Mouse (Mus musculus) forebrain, embryonic 10.5 days (tissue): ENCODE data around the gene Rasa2. TPM values are rescaled to one million over a fixed set of nuclear protein-coding genes. Genes with fewer than 3 reads are reported as not detected.
A peak's percentile ranks its signal among the peaks of the same experiment; 100 is the strongest.
"Not testable (repeated sequence)": the region's sequence is repeated elsewhere in the genome, so short reads cannot be mapped to it uniquely, and the experiment has no call there.

Experiments used
- DNase-seq: peaks from one replicate; pipeline ENCODE4 v3.0.0-alpha.2; 2017; ENCODE audit warnings: low spot score; ENCODE audit errors: extremely low spot score
- H3K27ac ChIP-seq: fragments of 300-500 bp; sonication (generic); 2 replicates; pipeline ENCODE4 v1.5.1; 2016; ENCODE audit warnings: mild to moderate bottlenecking
- H3K27me3 ChIP-seq: fragments of 300-500 bp; sonication (generic); 2 replicates; pipeline ENCODE4 v1.6.1; 2016; ENCODE audit warnings: mild to moderate bottlenecking; ENCODE audit not compliant: poor library complexity, severe bottlenecking
- H3K36me3 ChIP-seq: fragments of 300-500 bp; sonication (generic); replicated peaks from 2 replicates; pipeline ENCODE4 v1.6.1; 2016; ENCODE audit warnings: mild to moderate bottlenecking, moderate library complexity
- H3K4me1 ChIP-seq: fragments of 300-500 bp; sonication (generic); 2 replicates; pipeline ENCODE4 v1.6.1; 2016
- H3K4me3 ChIP-seq: fragments of 300-500 bp; sonication (generic); 2 replicates; pipeline ENCODE4 v1.5.1; 2016; ENCODE audit warnings: mild to moderate bottlenecking, moderate library complexity
- H3K9me3 ChIP-seq: fragments of 300-500 bp; sonication (generic); 2 replicates; pipeline ENCODE4 v1.6.1; 2016; ENCODE audit warnings: mild to moderate bottlenecking, moderate library complexity
- WGBS: fragments of 180-500 bp; shearing (Covaris S2); methylation state at CpG from one replicate; pipeline ENCODE4 v1.1.7; 2016; 5-methylcytosine and 5-hydroxymethylcytosine counted together
- polyA plus RNA-seq: library from polyadenylated mRNA; unstranded; fragments of >200 nt; fragmentation: Nextera tagmentation; extraction: Ambion mirVana; gene quantifications from 2 replicates; pipeline ENCODE4 v1.2.1, GENCODE M21; 2016

Rasa2 gene
- polyA plus RNA-seq, 1 experiment from 2014 or later, result 13.3 TPM

DNA sequence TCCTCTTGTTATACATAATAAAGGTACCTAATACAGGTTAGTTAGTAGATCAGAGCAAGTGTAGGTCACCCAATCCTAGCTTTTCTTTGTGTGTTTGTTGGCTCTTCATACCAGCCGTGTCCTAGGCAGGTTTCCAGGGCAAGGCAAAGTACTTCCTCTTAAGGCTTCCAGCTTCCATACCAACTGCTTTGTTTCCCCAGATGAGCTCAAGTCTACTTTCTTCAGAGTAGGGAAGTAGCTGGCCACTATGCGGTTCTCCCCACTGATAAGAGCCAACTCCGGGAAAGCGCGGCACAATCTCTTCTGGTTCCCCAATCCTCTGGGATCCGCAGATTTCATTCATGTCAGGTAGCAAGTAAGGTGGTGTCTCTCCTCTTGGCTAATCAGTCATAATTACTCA is 72.3 kb downstream of the Rasa2 start:
- DNase-seq, result no peak
- H3K36me3 ChIP-seq, result peaks cover 32% of the 10 kb centered on the region
- no peak overlapping the region for H3K27ac ChIP-seq
- H3K9me3 ChIP-seq, result no peaks in the 10 kb centered on the region
- H3K27me3 ChIP-seq, result no peaks in the 10 kb centered on the region
- H3K4me1 ChIP-seq, result no peaks in the 10 kb centered on the region
- H3K4me3 ChIP-seq, result no peak overlapping the region
- WGBS, result 93% methylated on average over 6 of the region's 6 CpGs

GRCm38 (mm10) chr9:96558594-96558993 is 72.8 kb downstream of the Rasa2 start:
- no peak overlapping the region for H3K4me3 ChIP-seq
- no peak overlapping the region for H3K27ac ChIP-seq
- DNase-seq, result no peak
- H3K36me3 ChIP-seq, result peaks cover 26% of the 10 kb centered on the region
- H3K9me3 ChIP-seq, result no peaks in the 10 kb centered on the region
- H3K4me1 ChIP-seq, result no peaks in the 10 kb centered on the region
- WGBS, result 86% methylated on average over 1 of the region's 1 CpGs
- no peaks in the 10 kb centered on the region for H3K27me3 ChIP-seq

DNA sequence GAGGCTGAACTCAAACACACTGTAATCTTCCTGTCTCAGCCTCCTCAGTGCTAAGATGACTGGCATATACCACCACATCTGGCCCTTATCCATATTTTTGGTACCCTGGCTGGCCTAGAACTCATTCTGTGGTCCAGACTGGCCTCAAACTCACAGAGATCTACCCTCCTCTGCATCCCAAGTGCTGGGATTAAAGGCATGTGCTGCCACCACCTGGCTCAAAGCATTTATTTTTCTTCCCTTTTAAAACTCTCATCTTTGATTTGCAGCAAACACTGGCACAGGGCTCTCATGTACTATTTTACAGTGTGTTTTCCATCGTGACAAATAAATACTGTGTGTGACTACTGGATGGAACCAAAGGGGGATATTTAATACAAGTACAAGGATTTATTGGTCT is 77.3 kb downstream of the Rasa2 start:
- H3K27me3 ChIP-seq, result no peaks in the 10 kb centered on the region
- no peak for DNase-seq
- peaks cover 24% of the 10 kb centered on the region for H3K36me3 ChIP-seq
- no peaks in the 10 kb centered on the region for H3K9me3 ChIP-seq
- H3K4me1 ChIP-seq, result no peaks in the 10 kb centered on the region
- no peak overlapping the region for H3K4me3 ChIP-seq
- no peak overlapping the region for H3K27ac ChIP-seq
- 87% methylated on average over 1 of the region's 1 CpGs for WGBS

- Histone ChIP-seq H3K27me3 (no peaks in the 10 kb centered on the region), H3K4me1 (peaks cover 5% of the 10 kb centered on the region), H3K27ac (no peak overlapping the region), H3K4me3 (no peak overlapping the region), H3K36me3 (peaks cover 32% of the 10 kb centered on the region), H3K9me3 (no peaks in the 10 kb centered on the region)
- 94% methylated on average over 13 of the region's 13 CpGs for WGBS
- no peak for DNase-seq
These were observed 86.0 kb downstream of the Rasa2 start for GRCm38 (mm10) chr9:96545410-96545809.

DNA sequence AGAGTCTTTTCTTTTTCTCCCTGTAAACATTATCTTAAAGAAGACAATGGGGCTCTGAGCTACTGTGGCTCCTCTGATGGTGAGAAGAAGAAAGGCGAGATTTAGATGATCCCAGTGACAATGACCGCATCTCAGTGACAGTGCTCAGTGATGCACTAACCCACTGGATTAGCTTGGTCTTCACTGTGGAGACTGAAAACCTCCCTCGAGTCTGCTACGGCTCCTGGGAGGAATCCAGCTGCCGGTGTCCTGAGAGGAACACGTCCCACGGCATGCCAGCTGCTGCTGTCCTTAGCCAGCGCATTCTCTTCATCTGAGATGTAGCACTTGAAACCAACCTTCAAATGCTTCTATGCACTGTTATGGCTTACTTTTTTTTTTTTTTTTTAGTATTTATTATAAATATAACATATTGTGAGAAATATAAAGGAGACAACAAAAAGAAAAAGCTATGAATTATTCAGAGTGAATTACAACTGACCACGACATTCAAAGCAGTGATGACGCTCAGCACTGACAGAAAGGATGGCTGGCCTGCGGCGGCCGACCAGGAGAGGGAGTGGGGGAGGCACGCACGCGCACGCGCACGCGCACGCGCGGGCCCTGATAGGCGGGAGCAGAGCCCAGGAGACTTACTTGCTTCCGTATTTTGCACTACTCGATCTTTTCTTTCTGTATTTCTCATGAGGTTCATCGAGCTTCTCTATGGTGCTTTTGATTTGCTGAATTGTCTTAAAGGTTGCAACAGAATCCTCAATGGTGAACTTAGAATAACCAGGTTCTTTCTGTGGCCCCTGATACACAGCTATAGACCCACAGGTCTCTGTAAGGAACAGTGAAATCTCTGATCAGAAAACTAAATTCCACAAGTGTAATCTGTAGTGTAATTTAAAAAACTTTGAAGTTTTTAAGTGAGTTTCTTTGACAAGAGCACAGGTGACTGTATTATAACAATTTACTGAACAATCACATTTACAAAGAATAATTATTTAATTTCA is 87.5 kb downstream of the Rasa2 start:
- 37% methylated on average over 27 of the region's 27 CpGs for WGBS
- peak overlapping the region; percentile 32; the same call in 1 of the 2 replicates for H3K4me3 ChIP-seq
- no peaks in the 10 kb centered on the region for H3K27me3 ChIP-seq
- peak; percentile 62 for DNase-seq
- peaks cover 5% of the 10 kb centered on the region for H3K4me1 ChIP-seq
- H3K27ac ChIP-seq, result peak overlapping the region; percentile 53; the same call in 1 of the 2 replicates
- peaks cover 32% of the 10 kb centered on the region for H3K36me3 ChIP-seq
- H3K9me3 ChIP-seq, result no peaks in the 10 kb centered on the region

GRCm38 (mm10) chr9:96538916-96539315 is 92.5 kb downstream of the Rasa2 start:
- no peak for DNase-seq
- WGBS, result 67% methylated on average over 10 of the region's 10 CpGs
- H3K9me3 ChIP-seq, result no peaks in the 10 kb centered on the region
- no peaks in the 10 kb centered on the region for H3K27me3 ChIP-seq
- H3K27ac ChIP-seq, result no peak overlapping the region
- H3K4me3 ChIP-seq, result no peak overlapping the region
- H3K4me1 ChIP-seq, result peaks cover 14% of the 10 kb centered on the region
- peaks cover 16% of the 10 kb centered on the region for H3K36me3 ChIP-seq

DNA sequence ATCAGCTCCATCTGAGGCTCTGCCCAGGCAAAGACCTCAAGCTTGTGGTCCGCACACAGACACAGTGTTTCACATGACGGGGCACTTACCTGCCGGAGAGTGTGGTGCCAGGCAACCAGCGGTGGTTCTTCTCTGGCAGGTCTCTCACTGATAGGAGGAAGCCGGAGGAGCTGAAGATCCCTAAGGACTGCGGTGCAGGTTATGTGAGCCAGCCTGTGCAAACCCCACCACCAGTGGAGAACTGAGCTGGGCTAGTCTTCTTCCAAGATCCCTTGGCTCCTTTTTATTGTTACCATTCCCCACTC is 93.8 kb downstream of the Rasa2 start:
- no peaks in the 10 kb centered on the region for H3K27me3 ChIP-seq
- H3K4me3 ChIP-seq, result no peak overlapping the region
- H3K4me1 ChIP-seq, result peaks cover 13% of the 10 kb centered on the region
- H3K9me3 ChIP-seq, result no peaks in the 10 kb centered on the region
- no peak for DNase-seq
- H3K36me3 ChIP-seq, result peaks cover 8% of the 10 kb centered on the region
- H3K27ac ChIP-seq, result no peak overlapping the region
- WGBS, result 90% methylated on average over 6 of the region's 6 CpGs

- H3K9me3 ChIP-seq, result no peaks in the 10 kb centered on the region
- H3K27ac ChIP-seq, result peak overlapping the region; percentile 82
These were observed 94.4 kb downstream of the Rasa2 start for GRCm38 (mm10) chr9:96536895-96537614.

DNA sequence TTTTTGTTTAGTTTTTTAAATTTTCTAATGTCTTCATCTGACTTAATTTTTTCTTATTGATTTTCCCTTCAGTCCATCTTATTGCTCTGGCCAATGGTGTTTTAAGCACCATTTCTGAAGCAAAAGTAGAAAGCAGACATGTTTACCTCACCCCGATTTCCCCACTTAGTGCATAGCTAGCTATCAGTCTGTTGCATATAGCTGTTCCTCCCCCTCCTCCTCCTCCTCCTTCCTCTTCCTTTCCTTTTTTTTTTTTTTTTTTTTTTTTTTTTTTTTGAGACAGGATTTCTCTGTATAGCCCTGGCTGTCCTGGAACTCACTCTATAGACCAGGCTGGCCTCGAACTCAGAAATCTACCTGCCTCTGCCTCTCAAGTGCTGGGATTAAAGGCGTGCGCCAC is 95.3 kb downstream of the Rasa2 start:
- not testable (repeated sequence) for H3K27me3 ChIP-seq, H3K9me3 ChIP-seq, DNase-seq, H3K4me3 ChIP-seq, H3K36me3 ChIP-seq, H3K27ac ChIP-seq
- H3K4me1 ChIP-seq, result peaks cover 13% of the 10 kb centered on the region
- 93% methylated on average over 4 of the region's 4 CpGs for WGBS

More at GRCm38 (mm10) chr9:96536895-96537614, 94.4 kb downstream of the Rasa2 start:
- H3K27me3 ChIP-seq, result no peaks in the 10 kb centered on the region
- WGBS, result 32% methylated on average over 37 of the region's 37 CpGs
- H3K4me1 ChIP-seq, result peaks cover 13% of the 10 kb centered on the region
- peaks cover 6% of the 10 kb centered on the region for H3K36me3 ChIP-seq
- peak overlapping the region; percentile 44 for H3K4me3 ChIP-seq
- peak; percentile 36 for DNase-seq

DNA sequence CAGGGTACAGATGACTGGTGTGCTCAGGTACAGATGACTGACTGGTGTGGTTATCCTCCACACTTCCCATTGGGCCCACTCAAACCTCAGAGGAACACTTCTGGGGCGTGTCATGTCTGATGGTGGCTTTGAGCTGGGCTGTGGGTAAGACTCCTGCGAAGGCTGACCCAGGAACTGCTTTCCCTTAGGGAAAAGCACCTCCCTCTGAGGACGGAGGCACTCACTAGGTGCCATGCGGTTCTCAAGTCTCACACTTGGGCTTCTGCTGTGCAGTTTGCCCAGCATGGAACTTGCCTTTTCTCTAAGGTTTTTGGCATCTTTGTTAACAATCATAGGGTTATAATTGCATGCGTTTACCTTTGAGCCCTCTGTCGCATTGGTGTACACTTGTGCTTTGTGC is 96.0 kb downstream of the Rasa2 start:
- no peaks in the 10 kb centered on the region for H3K36me3 ChIP-seq
- no peaks in the 10 kb centered on the region for H3K9me3 ChIP-seq

GRCm38 (mm10) chr9:96534256-96534655 is 97.2 kb downstream of the Rasa2 start:
- no peaks in the 10 kb centered on the region for H3K27me3 ChIP-seq

More for the DNA sequence above, 96.0 kb downstream of the Rasa2 start:
- Histone ChIP-seq H3K27ac (no peak overlapping the region), H3K27me3 (no peaks in the 10 kb centered on the region), H3K4me1 (peaks cover 13% of the 10 kb centered on the region), H3K4me3 (no peak overlapping the region)
- WGBS, result 91% methylated on average over 6 of the region's 6 CpGs
- peak; percentile 4 for DNase-seq

DNA sequence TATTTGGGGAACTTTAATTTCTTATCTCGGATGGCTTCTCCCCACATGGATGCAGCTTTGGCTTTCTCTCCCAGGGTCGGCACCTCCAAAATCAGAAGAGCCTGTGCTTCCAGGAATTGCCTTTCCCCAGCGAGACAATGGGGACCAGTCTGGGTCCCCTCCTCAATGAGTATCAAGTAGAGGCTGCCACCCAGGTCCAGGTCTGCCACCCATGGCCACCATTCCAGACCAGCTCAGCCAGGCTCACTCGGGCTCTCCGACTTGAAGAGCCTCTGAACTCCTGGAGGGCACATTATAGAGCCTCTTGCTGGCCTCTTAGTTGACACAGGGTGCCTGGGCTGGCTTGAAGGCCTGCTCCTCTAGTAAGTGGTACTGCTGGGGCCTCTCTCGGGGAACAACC is 97.9 kb downstream of the Rasa2 start:
- WGBS, result 83% methylated on average over 6 of the region's 6 CpGs
- DNase-seq, result no peak
- peaks cover 13% of the 10 kb centered on the region for H3K4me1 ChIP-seq
- H3K27ac ChIP-seq, result no peak overlapping the region
- H3K36me3 ChIP-seq, result no peaks in the 10 kb centered on the region
- no peak overlapping the region for H3K4me3 ChIP-seq
- no peaks in the 10 kb centered on the region for H3K9me3 ChIP-seq
- H3K27me3 ChIP-seq, result no peaks in the 10 kb centered on the region

More at GRCm38 (mm10) chr9:96534256-96534655, 97.2 kb downstream of the Rasa2 start:
- peaks cover 13% of the 10 kb centered on the region for H3K4me1 ChIP-seq
- no peak for DNase-seq
- no peak overlapping the region for H3K4me3 ChIP-seq
- no peaks in the 10 kb centered on the region for H3K36me3 ChIP-seq
- WGBS, result 91% methylated on average over 4 of the region's 4 CpGs
- H3K27ac ChIP-seq, result no peak overlapping the region
- H3K9me3 ChIP-seq, result no peaks in the 10 kb centered on the region

GRCm38 (mm10) chr9:96532531-96532930 is 98.9 kb downstream of the Rasa2 start:
- Histone ChIP-seq H3K4me3 (no peak overlapping the region), H3K4me1 (peaks cover 11% of the 10 kb centered on the region), H3K36me3 (no peaks in the 10 kb centered on the region), H3K27ac (no peak overlapping the region), H3K9me3 (no peaks in the 10 kb centered on the region), H3K27me3 (no peaks in the 10 kb centered on the region)
- whole genome bisulfite sequencing, result 90% methylated on average over 4 of the region's 4 CpGs
- DNase-seq, result no peak
